Mouse (Mus musculus) urinary bladder, postnatal 4 days (tissue): ENCODE results near the gene Tmem220.

Experiments used
- DNase-seq, 2 experiments: peaks; one replicate each; pipeline ENCODE4 v3.0.0; 2021 to 2022; ENCODE audit warnings: low spot score in 2 of 2

Gene Tmem220

GRCm38 (mm10) chr11:67054754-67055365 is 29.9 kb downstream of the Tmem220 start:
- no peak for DNase-seq

GRCm38 (mm10) chr11:67061311-67061710 is 36.4 kb downstream of the Tmem220 start:
- no peak for DNase-seq

GRCm38 (mm10) chr11:67062726-67063125 is 37.8 kb downstream of the Tmem220 start:
- no peak for DNase-seq

- DNase-seq, result no peak
Measured at GRCm38 (mm10) chr11:67067741-67068140, 42.8 kb downstream of the Tmem220 start.

GRCm38 (mm10) chr11:67072615-67073130 is 47.7 kb downstream of the Tmem220 start:
- DNase-seq, result no peak

GRCm38 (mm10) chr11:67075036-67075435 is 50.1 kb downstream of the Tmem220 start:
- DNase-seq, result no peak

GRCm38 (mm10) chr11:67076781-67077180 is 51.8 kb downstream of the Tmem220 start:
- no peak for DNase-seq

GRCm38 (mm10) chr11:67077435-67077834 is 52.5 kb downstream of the Tmem220 start:
- no peak for DNase-seq

GRCm38 (mm10) chr11:67078000-67078399 is 53.0 kb downstream of the Tmem220 start, which contains the start of gene Myh3:
TSS of gene Myh3 (plus strand) at chr11:67078300.
- DNase-seq, result no peak

GRCm38 (mm10) chr11:67078888-67079287 is 53.9 kb downstream of the Tmem220 start:
- no peak for DNase-seq

- DNase-seq, result no peak
Measured at GRCm38 (mm10) chr11:67079740-67080139, 54.8 kb downstream of the Tmem220 start.

GRCm38 (mm10) chr11:67080168-67080567 is 55.2 kb downstream of the Tmem220 start:
- DNase-seq, result no peak

- no peak for DNase-seq
Measured at GRCm38 (mm10) chr11:67081125-67081649, 56.2 kb downstream of the Tmem220 start.

GRCm38 (mm10) chr11:67082188-67082587 is 57.2 kb downstream of the Tmem220 start:
- DNase-seq, result no peak

- DNase-seq, result no peak
Measured at GRCm38 (mm10) chr11:67082793-67083192, 57.8 kb downstream of the Tmem220 start.

GRCm38 (mm10) chr11:67083239-67083638 is 58.3 kb downstream of the Tmem220 start:
- no peak for DNase-seq

- DNase-seq, result no peak
Measured at GRCm38 (mm10) chr11:67083712-67084340, 58.9 kb downstream of the Tmem220 start.
